ENCODE assay signal across 10 mouse cellular contexts in the genomic region with DNA sequence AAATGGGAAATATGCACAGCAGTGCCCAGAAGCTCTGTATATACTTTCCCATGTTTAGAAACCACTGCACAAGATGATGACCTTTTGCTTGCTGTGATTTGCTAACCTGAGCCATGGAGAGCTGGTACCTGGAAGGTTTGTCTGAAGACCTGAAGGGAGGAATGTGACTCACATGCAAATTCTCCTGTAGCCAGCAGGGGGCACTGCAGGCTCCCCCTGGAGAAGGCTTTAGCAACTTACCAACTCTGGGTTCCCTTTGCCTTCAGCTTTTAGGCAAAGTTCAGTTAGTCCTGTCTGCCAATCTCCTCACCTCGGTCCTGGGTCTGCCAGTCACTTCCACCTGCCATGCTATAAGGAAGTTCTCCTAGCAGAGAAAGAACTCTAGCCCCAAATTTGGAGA. TPM values are rescaled to one million over a fixed set of nuclear protein-coding genes. Genes with fewer than 3 reads are reported as not detected.
DNase-seq lines count a peak whose midpoint lies in the region; ATAC-seq and TF ChIP-seq lines count a peak whose summit lies in the region.
"Had no signal": no experiment of that assay in that cellular context is flagged by ENCODE, and none has a peak within 500 bp of the region (broad histone marks: within the 10 kb centered on the region; RNA-seq: fewer than 3 reads in every experiment).

No protein-coding gene starts in this region.

- peak; percentile 86 for TF ChIP-seq CTCF in testis, adult 2 months (IDR thresholded peaks at IDR 0.05; ENCODE audit: control insufficient read depth, insufficient read depth, insufficient replicate concordance, low read depth, low read length)
- peak; percentile 84 for TF ChIP-seq CTCF in bone marrow macrophage, adult 2 months (IDR thresholded peaks at IDR 0.05; ENCODE audit: low read depth, low read length)

- no peaks in the 10 kb centered on the region for H3K27me3 ChIP-seq in hindbrain, embryonic 11.5 days (ENCODE audit: control insufficient read depth, insufficient read depth, low read length)
- H3K27me3 ChIP-seq in hindbrain, embryonic 12.5 days = 0 out of 2 replicates have a peak, but pooled peaks cover 4% of the 10 kb centered on the region
- no peaks in the 10 kb centered on the region for H3K27me3 ChIP-seq in testis, adult 2 months (ENCODE audit: control insufficient read depth, insufficient read depth, low read length)
- H3K27me3 ChIP-seq in splenic B cell, adult 2 months (ENCODE audit: control insufficient read depth, insufficient read depth, low read length, poor library complexity, severe bottlenecking) = no peaks in the 10 kb centered on the region
- H3K27me3 ChIP-seq: embryonic facial prominence, embryonic 15.5 days had no signal

- peak; percentile 67 for DNase-seq in hindbrain, embryonic 11.5 days (ENCODE audit: low spot score)
- no peak for DNase-seq in testis, postnatal 14 days (ENCODE audit: low spot score)
- DNase-seq in induced T-regulatory cell, adult 2 months (ENCODE audit: low read depth) = peak; percentile 60
- peak; percentile 64 for DNase-seq in splenic B cell, adult 2 months (ENCODE audit: low read depth, low spot score)

- H3K27ac ChIP-seq in hindbrain, embryonic 11.5 days (ENCODE audit: low read depth, low read length) = no peak overlapping the region
- no peak overlapping the region for H3K27ac ChIP-seq in hindbrain, embryonic 12.5 days
- no peak overlapping the region for H3K27ac ChIP-seq in testis, adult 2 months (ENCODE audit: control insufficient read depth, insufficient read depth, low read depth, low read length)
- no peak overlapping the region for H3K27ac ChIP-seq in bone marrow macrophage, adult 2 months (ENCODE audit: insufficient read depth, low read depth, low read length)
- H3K27ac ChIP-seq: embryonic facial prominence, embryonic 15.5 days; limb, embryonic 12.5 days had no signal

- H3K4me1 ChIP-seq in hindbrain, embryonic 11.5 days (replicated peaks; ENCODE audit: control insufficient read depth, insufficient read depth, low read length) = 0 out of 2 replicates have a peak, but pooled peaks cover 2% of the 10 kb centered on the region
- H3K4me1 ChIP-seq in hindbrain, embryonic 12.5 days = peaks cover 8% of the 10 kb centered on the region
- H3K4me1 ChIP-seq in testis, adult 2 months (ENCODE audit: control insufficient read depth, insufficient read depth, low read length) = no peaks in the 10 kb centered on the region; the same call in 1 of the 2 replicates
- H3K4me1 ChIP-seq in bone marrow macrophage, adult 2 months (ENCODE audit: control insufficient read depth, insufficient read depth, low read length) = no peaks in the 10 kb centered on the region
- H3K4me1 ChIP-seq: embryonic facial prominence, embryonic 15.5 days; limb, embryonic 12.5 days had no signal

- no peak for ATAC-seq in hindbrain, embryonic 11.5 days (ENCODE audit: low FRiP score)
- ATAC-seq in hindbrain, embryonic 12.5 days (ENCODE audit: low FRiP score) = no peak
- no peak for ATAC-seq in megakaryocyte-erythroid progenitor cell, adult 5-6 weeks (replicated peaks; ENCODE audit: low FRiP score, low TSS enrichment, poor library complexity, severe bottlenecking)

- no peaks in the 10 kb centered on the region for H3K9me3 ChIP-seq in hindbrain, embryonic 11.5 days (ENCODE audit: control insufficient read depth, low read length)
- H3K9me3 ChIP-seq in hindbrain, embryonic 12.5 days (replicated peaks) = no peaks in the 10 kb centered on the region
- H3K9me3 ChIP-seq: embryonic facial prominence, embryonic 15.5 days; limb, embryonic 12.5 days had no signal

- TF ChIP-seq POLR2A in testis, adult 2 months (IDR thresholded peaks at IDR 0.05; ENCODE audit: control insufficient read depth, low read depth, low read length) = no peak
- TF ChIP-seq POLR2A in bone marrow macrophage, adult 2 months (IDR thresholded peaks at IDR 0.05; ENCODE audit: borderline replicate concordance, low read depth, low read length) = no peak

- 29% methylated on average over 1 of the region's 1 CpGs for WGBS in hindbrain, embryonic 11.5 days
- 26% methylated on average over 1 of the region's 1 CpGs for WGBS in hindbrain, embryonic 12.5 days

- no peaks in the 10 kb centered on the region for H3K36me3 ChIP-seq in hindbrain, embryonic 11.5 days (ENCODE audit: control insufficient read depth, insufficient read depth, low read length)
- no peaks in the 10 kb centered on the region for H3K36me3 ChIP-seq in hindbrain, embryonic 12.5 days
- H3K36me3 ChIP-seq in testis, adult 2 months (ENCODE audit: control insufficient read depth, insufficient read depth, low read length) = no peaks in the 10 kb centered on the region
- no peaks in the 10 kb centered on the region for H3K36me3 ChIP-seq in splenic B cell, adult 2 months (ENCODE audit: control insufficient read depth, insufficient read depth, low read length, poor library complexity, severe bottlenecking)
- H3K36me3 ChIP-seq: embryonic facial prominence, embryonic 15.5 days; limb, embryonic 12.5 days had no signal

- no peak overlapping the region for H3K4me2 ChIP-seq in hindbrain, embryonic 11.5 days (replicated peaks; ENCODE audit: low read depth, low read length)
- H3K4me2 ChIP-seq in hindbrain, embryonic 12.5 days (replicated peaks) = no peak overlapping the region
- H3K4me2 ChIP-seq: embryonic facial prominence, embryonic 15.5 days; limb, embryonic 12.5 days had no signal

- H3K9ac ChIP-seq in hindbrain, embryonic 11.5 days (ENCODE audit: low read depth, low read length) = no peak overlapping the region
- no peak overlapping the region for H3K9ac ChIP-seq in hindbrain, embryonic 12.5 days
- H3K9ac ChIP-seq: embryonic facial prominence, embryonic 15.5 days; limb, embryonic 12.5 days had no signal

- H3K4me3 ChIP-seq in hindbrain, embryonic 11.5 days (ENCODE audit: low read depth, low read length) = no peak overlapping the region
- H3K4me3 ChIP-seq in hindbrain, embryonic 12.5 days = no peak overlapping the region
- H3K4me3 ChIP-seq in testis, adult 2 months (ENCODE audit: control insufficient read depth, low read depth, low read length) = no peak overlapping the region
- H3K4me3 ChIP-seq in bone marrow macrophage, adult 2 months (ENCODE audit: insufficient read depth, low read length) = no peak overlapping the region
- H3K4me3 ChIP-seq: embryonic facial prominence, embryonic 15.5 days; limb, embryonic 12.5 days had no signal

RNA-seq across cellular contexts. Expression of a gene that starts 15.5 kb away (rescaled TPM):
- polyA plus RNA-seq in hindbrain, embryonic 11.5 days (2014; fragmentation: Nextera tagmentation; extraction: Ambion mirVana) = not detected in 2 replicates
- polyA plus RNA-seq in hindbrain, embryonic 12.5 days (2016; fragmentation: Nextera tagmentation; extraction: Ambion mirVana) = not detected in 2 replicates
- 0.22 and 0.38 TPM in 2 replicates for polyA plus RNA-seq in testis, adult 2 months (2012; rRNA removed)
- polyA plus RNA-seq in bone marrow macrophage, adult 2 months (2012; ENCODE audit: insufficient read depth, insufficient read length, missing spikeins) = not detected in 2 replicates
- not detected in 2 replicates for total RNA-seq in megakaryocyte-erythroid progenitor cell, adult 5-6 weeks (2014; fragmentation: Nextera tagmentation)
- not detected in 2 replicates for total RNA-seq in megakaryocyte-erythroid progenitor cell, adult 5-6 weeks (2017)
- polyA plus RNA-seq: embryonic facial prominence, embryonic 15.5 days; limb, embryonic 12.5 days had no signal

RNA-seq across cellular contexts. Expression of a gene that starts 16.6 kb away (rescaled TPM):
- 10.5 and 14.2 TPM in 2 replicates for polyA plus RNA-seq in hindbrain, embryonic 11.5 days (2014; fragmentation: Nextera tagmentation; extraction: Ambion mirVana)
- 8.6 and 10.1 TPM in 2 replicates for polyA plus RNA-seq in hindbrain, embryonic 12.5 days (2016; fragmentation: Nextera tagmentation; extraction: Ambion mirVana)
- polyA plus RNA-seq in testis, adult 2 months (2012; rRNA removed) = 0.76 and 0.88 TPM in 2 replicates
- polyA plus RNA-seq in bone marrow macrophage, adult 2 months (2012; ENCODE audit: insufficient read depth, insufficient read length, missing spikeins) = not detected in 2 replicates
- total RNA-seq in megakaryocyte-erythroid progenitor cell, adult 5-6 weeks (2014; fragmentation: Nextera tagmentation) = 0.27 and 1.3 TPM in 2 replicates
- not detected in 2 replicates for total RNA-seq in megakaryocyte-erythroid progenitor cell, adult 5-6 weeks (2017)

RNA-seq across cellular contexts. Expression of a gene that starts 33.8 kb away (rescaled TPM):
- polyA plus RNA-seq in hindbrain, embryonic 11.5 days (2014; fragmentation: Nextera tagmentation; extraction: Ambion mirVana) = 1.1 and 1.5 TPM in 2 replicates
- polyA plus RNA-seq in hindbrain, embryonic 12.5 days (2016; fragmentation: Nextera tagmentation; extraction: Ambion mirVana) = 2.7 and 3.7 TPM in 2 replicates
- polyA plus RNA-seq in testis, adult 2 months (2012; rRNA removed) = 7.7 and 9.8 TPM in 2 replicates
- polyA plus RNA-seq in bone marrow macrophage, adult 2 months (2012; ENCODE audit: insufficient read depth, insufficient read length, missing spikeins) = not detected in 2 replicates
- total RNA-seq in megakaryocyte-erythroid progenitor cell, adult 5-6 weeks (2014; fragmentation: Nextera tagmentation) = not detected in 2 replicates
- not detected in 2 replicates for total RNA-seq in megakaryocyte-erythroid progenitor cell, adult 5-6 weeks (2017)

RNA-seq across cellular contexts. Expression of a gene that starts 45.4 kb away (rescaled TPM):
- 38.0 and 47.1 TPM in 2 replicates for polyA plus RNA-seq in hindbrain, embryonic 11.5 days (2014; fragmentation: Nextera tagmentation; extraction: Ambion mirVana)
- polyA plus RNA-seq in hindbrain, embryonic 12.5 days (2016; fragmentation: Nextera tagmentation; extraction: Ambion mirVana) = 36.1 and 36.4 TPM in 2 replicates
- polyA plus RNA-seq in testis, adult 2 months (2012; rRNA removed) = 7.4 and 7.8 TPM in 2 replicates
- 16.7 and 18.3 TPM in 2 replicates for polyA plus RNA-seq in bone marrow macrophage, adult 2 months (2012; ENCODE audit: insufficient read depth, insufficient read length, missing spikeins)
- total RNA-seq in megakaryocyte-erythroid progenitor cell, adult 5-6 weeks (2014; fragmentation: Nextera tagmentation) = 364 and 416 TPM in 2 replicates
- total RNA-seq in megakaryocyte-erythroid progenitor cell, adult 5-6 weeks (2017) = 201 and 257 TPM in 2 replicates
